Mouse (Mus musculus) olfactory bulb, adult 2 months (tissue): Measurements from ENCODE around the gene Idua. TPM values are rescaled to one million over a fixed set of nuclear protein-coding genes. Genes with fewer than 3 reads are reported as not detected.

ENCODE experiments used
- H3K27ac ChIP-seq: fragments of 200-500 bp; 2 replicates; pipeline ENCODE4 v1.5.1; 2012; ENCODE audit warnings: low read depth, low read length; ENCODE audit not compliant: insufficient read depth
- H3K4me1 ChIP-seq: fragments of 200-500 bp; 2 replicates; pipeline ENCODE4 v1.6.1; 2012; ENCODE audit warnings: low read length; ENCODE audit not compliant: control insufficient read depth, insufficient read depth
- H3K4me3 ChIP-seq: fragments of 200-500 bp; 2 replicates; pipeline ENCODE4 v1.5.1; 2012; ENCODE audit warnings: mild to moderate bottlenecking, low read depth, low read length, moderate library complexity; ENCODE audit not compliant: insufficient read depth
- CTCF ChIP-seq: fragments of 200-500 bp; IDR thresholded peaks from 2 replicates; pipeline ENCODE4 v1.5.1; 2012; ENCODE audit warnings: low read depth, mild to moderate bottlenecking, low read length, moderate library complexity; ENCODE audit not compliant: insufficient read depth
- POLR2A ChIP-seq: fragments of 200-500 bp; IDR thresholded peaks from 2 replicates; pipeline ENCODE4 v1.6.1; 2012; ENCODE audit warnings: mild to moderate bottlenecking, low read depth, low read length, moderate library complexity; ENCODE audit not compliant: insufficient read depth
- WGBS: fragments of 180-500 bp; shearing (Covaris S2); methylation state at CpG from one replicate; pipeline ENCODE4 v1.1.7; 2018; 5-methylcytosine and 5-hydroxymethylcytosine counted together
- polyA plus RNA-seq: library from polyadenylated mRNA; stranded (reverse); fragments of >200 nt; gene quantifications from 2 replicates; pipeline ENCODE4 v1.2.4, GENCODE M21; 2012; ENCODE audit warnings: low replicate concordance; ENCODE audit not compliant: missing spikeins, insufficient read depth, insufficient read length

Idua gene
- polyA plus RNA-seq, 1 experiment: not detected

GRCm38 (mm10) chr5:108726557-108727248 lies 66.6 kb downstream of the Idua start:
- H3K4me3 ChIP-seq: no peak overlapping the region
- WGBS: 6% methylated on average over 5 of the region's 5 CpGs
- H3K4me1 ChIP-seq: no peaks in the 10 kb centered on the region
- TF ChIP-seq POLR2A (no peak), CTCF (peak; percentile 55; the same call in 1 of the 2 replicates)
- no peak overlapping the region for H3K27ac ChIP-seq

- Histone ChIP-seq H3K4me1 (no peaks in the 10 kb centered on the region), H3K4me3 (no peak overlapping the region), H3K27ac (no peak overlapping the region)
- TF ChIP-seq POLR2A: no peak
- TF ChIP-seq CTCF: no peak
- 90% methylated on average over 1 of the region's 1 CpGs for WGBS
These were observed 67.3 kb downstream of the Idua start for GRCm38 (mm10) chr5:108727425-108727824.

Other genes with a start within 250 kb of the Idua start
- gene Atp5k, start 225.9 kb upstream of the Idua start, polyA plus RNA-seq: not detected in 2 replicates
- not detected in 2 replicates for gene Mfsd7a, start 211.4 kb upstream of the Idua start, polyA plus RNA-seq
- 59.2 TPM in 1 of 2 replicates, not detected in the other for gene Pcgf3, start 199.1 kb upstream of the Idua start, polyA plus RNA-seq
- gene Cplx1, start 110.3 kb upstream of the Idua start, polyA plus RNA-seq: 281 and 534 TPM in 2 replicates
- 581 TPM in 1 of 2 replicates, not detected in the other for gene Gak, start 30.6 kb upstream of the Idua start, polyA plus RNA-seq
- not detected in 2 replicates for gene Tmem175, start 30.6 kb upstream of the Idua start, polyA plus RNA-seq
- not detected in 2 replicates for gene Dgkq, start 9.3 kb downstream of the Idua start, polyA plus RNA-seq
- not detected in 2 replicates for gene Slc26a1, start 15.2 kb downstream of the Idua start, polyA plus RNA-seq
- not detected in 2 replicates for gene Fgfrl1, start 32.1 kb downstream of the Idua start, polyA plus RNA-seq
- gene Rnf212, start 114.7 kb downstream of the Idua start, polyA plus RNA-seq: not detected in 2 replicates
- not detected in 2 replicates for gene Tmed11, start 135.0 kb downstream of the Idua start, polyA plus RNA-seq
- gene Vmn2r8, start 148.5 kb downstream of the Idua start, polyA plus RNA-seq: not detected in 2 replicates
- gene Vmn2r9, start 192.3 kb downstream of the Idua start, polyA plus RNA-seq: not detected in 2 replicates